In genomic region chr2:125134113-125134512, GRCm38 (mm10) we compare ENCODE assay signal across 26 mouse cellular contexts. TPM values are rescaled to one million over a fixed set of nuclear protein-coding genes. Genes with fewer than 3 reads are reported as not detected.
"Had no signal": no experiment of that assay in that cellular context is flagged by ENCODE, and none has a peak within 500 bp of the region (broad histone marks: within the 10 kb centered on the region; RNA-seq: fewer than 3 reads in every experiment).

No protein-coding gene starts in this region.

- H3K4me3 ChIP-seq: left cerebral cortex, adult 2 months; liver, embryonic 13.5 days had no signal

- DNase-seq: kidney, adult 18-20 months; kidney, adult 9 months; kidney, postnatal 25 days; layer of hippocampus, postnatal 36 days; liver, embryonic 13.5 days; lung, adult 2 months; lung, postnatal 14 days; lung, postnatal 4 days; midbrain, embryonic 14.5 days; thymus, adult 18-20 months; thymus, postnatal 36 days had no signal

- H3K27ac ChIP-seq: kidney, postnatal 0 days; left cerebral cortex, adult 2 months; liver, embryonic 13.5 days had no signal

- H3K9ac ChIP-seq: liver, embryonic 13.5 days had no signal

- H3K9me3 ChIP-seq: liver, embryonic 13.5 days had no signal

- H3K36me3 ChIP-seq: liver, embryonic 13.5 days had no signal

- H3K4me2 ChIP-seq: liver, embryonic 13.5 days had no signal

RNA-seq across cellular contexts. Expression of gene Ctxn2, which starts 2.4 kb away (rescaled TPM):
- total RNA-seq: liver, adult 2 months; megakaryocyte progenitor cell, adult 5-6 weeks; monocyte, adult 5-6 weeks had no signal
- polyA plus RNA-seq: kidney, postnatal 0 days; limb, embryonic 11.5 days; limb, embryonic 14.5 days; liver, adult 2 months; liver, embryonic 13.5 days; liver, embryonic 16.5 days; lung, adult 2 months; lung, embryonic 16.5 days; neural tube, embryonic 11.5 days; small intestine, adult 2 months; spleen, adult 2 months; stomach, embryonic 16.5 days; urinary bladder, adult 2 months had no signal

RNA-seq across cellular contexts. Expression of gene Slc12a1, which starts 18.2 kb away (rescaled TPM):
- total RNA-seq: left cerebral cortex, postnatal 36 days; liver, adult 2 months; megakaryocyte progenitor cell, adult 5-6 weeks; monocyte, adult 5-6 weeks had no signal
- polyA plus RNA-seq: limb, embryonic 11.5 days; liver, adult 2 months; liver, embryonic 13.5 days; midbrain, embryonic 14.5 days; small intestine, adult 2 months; stomach, embryonic 16.5 days; urinary bladder, adult 2 months had no signal
